Mouse (Mus musculus): ENCODE data around the gene Spats1. TPM values are rescaled to one million over a fixed set of nuclear protein-coding genes. Genes with fewer than 3 reads are reported as not detected.

Spats1 gene
- polyA plus RNA-seq, 1 experiment from 2014 or later: 0.17 TPM

GRCm38 (mm10) chr17:45516488-45516887 lies 41.3 kb upstream of the Spats1 start:
- no peaks in the 10 kb centered on the region for H3K4me1 ChIP-seq (ENCODE audit: control insufficient read depth, insufficient read depth, low read length)
- H3K36me3 ChIP-seq (replicated peaks; ENCODE audit: control insufficient read depth, insufficient read depth, low read depth, low read length): no peaks in the 10 kb centered on the region; the same call in 1 of the 2 replicates
- ATAC-seq (replicated peaks; ENCODE audit: insufficient number of reproducible peaks, low FRiP score, low TSS enrichment, low read depth): no peak
- no peak overlapping the region for H3K4me3 ChIP-seq (ENCODE audit: low read depth, low read length)
- no peak overlapping the region for H3K4me2 ChIP-seq (ENCODE audit: low read depth, low read length)
- 55% methylated on average over 8 of the region's 8 CpGs for WGBS
- H3K9me3 ChIP-seq (replicated peaks; ENCODE audit: control insufficient read depth, low read length): no peaks in the 10 kb centered on the region
- H3K27me3 ChIP-seq (ENCODE audit: control insufficient read depth, insufficient read depth, low read length): no peaks in the 10 kb centered on the region
- no peak overlapping the region for H3K27ac ChIP-seq (replicated peaks; ENCODE audit: low read depth, low read length)
- H3K9ac ChIP-seq (replicated peaks; ENCODE audit: low read length): no peak overlapping the region
- DNase-seq (ENCODE audit: low spot score): peak; percentile 79

GRCm38 (mm10) chr17:45515806-45516205 lies 40.6 kb upstream of the Spats1 start:
- DNase-seq (ENCODE audit: low spot score): no peak
- Histone ChIP-seq H3K9ac (replicated peaks; ENCODE audit: low read length) (no peak overlapping the region), H3K27ac (replicated peaks; ENCODE audit: low read depth, low read length) (no peak overlapping the region), H3K4me3 (ENCODE audit: low read depth, low read length) (no peak overlapping the region), H3K4me2 (ENCODE audit: low read depth, low read length) (no peak overlapping the region), H3K9me3 (replicated peaks; ENCODE audit: control insufficient read depth, low read length) (no peaks in the 10 kb centered on the region), H3K36me3 (replicated peaks; ENCODE audit: control insufficient read depth, insufficient read depth, low read depth, low read length) (no peaks in the 10 kb centered on the region; the same call in 1 of the 2 replicates), H3K4me1 (ENCODE audit: control insufficient read depth, insufficient read depth, low read length) (no peaks in the 10 kb centered on the region), H3K27me3 (ENCODE audit: control insufficient read depth, insufficient read depth, low read length) (no peaks in the 10 kb centered on the region)
- 90% methylated on average over 10 of the region's 10 CpGs for WGBS
- ATAC-seq (replicated peaks; ENCODE audit: insufficient number of reproducible peaks, low FRiP score, low TSS enrichment, low read depth): no peak

GRCm38 (mm10) chr17:45515204-45515726 lies 40.0 kb upstream of the Spats1 start:
- Histone ChIP-seq H3K27ac (replicated peaks; ENCODE audit: low read depth, low read length) (no peak overlapping the region), H3K9me3 (replicated peaks; ENCODE audit: control insufficient read depth, low read length) (no peaks in the 10 kb centered on the region), H3K9ac (replicated peaks; ENCODE audit: low read length) (no peak overlapping the region), H3K27me3 (ENCODE audit: control insufficient read depth, insufficient read depth, low read length) (no peaks in the 10 kb centered on the region), H3K4me1 (ENCODE audit: control insufficient read depth, insufficient read depth, low read length) (no peaks in the 10 kb centered on the region), H3K4me2 (ENCODE audit: low read depth, low read length) (no peak overlapping the region), H3K36me3 (replicated peaks; ENCODE audit: control insufficient read depth, insufficient read depth, low read depth, low read length) (no peaks in the 10 kb centered on the region; the same call in 1 of the 2 replicates), H3K4me3 (ENCODE audit: low read depth, low read length) (no peak overlapping the region)
- ATAC-seq (replicated peaks; ENCODE audit: insufficient number of reproducible peaks, low FRiP score, low TSS enrichment, low read depth) (no peak), DNase-seq (ENCODE audit: low spot score) (no peak)
- WGBS: 45% methylated on average over 15 of the region's 15 CpGs

GRCm38 (mm10) chr17:45511757-45512156 lies 36.5 kb upstream of the Spats1 start:
- 96% methylated on average over 4 of the region's 4 CpGs for WGBS
- no peak overlapping the region for H3K4me3 ChIP-seq (ENCODE audit: low read depth, low read length)
- no peak for ATAC-seq (replicated peaks; ENCODE audit: insufficient number of reproducible peaks, low FRiP score, low TSS enrichment, low read depth)

GRCm38 (mm10) chr17:45510871-45511270 lies 35.7 kb upstream of the Spats1 start:
- WGBS: 94% methylated on average over 4 of the region's 4 CpGs
- Histone ChIP-seq H3K4me3 (ENCODE audit: low read depth, low read length) (no peak overlapping the region), H3K27me3 (ENCODE audit: control insufficient read depth, insufficient read depth, low read length) (no peaks in the 10 kb centered on the region), H3K27ac (replicated peaks; ENCODE audit: low read depth, low read length) (no peak overlapping the region), H3K36me3 (replicated peaks; ENCODE audit: control insufficient read depth, insufficient read depth, low read depth, low read length) (no peaks in the 10 kb centered on the region), H3K4me1 (ENCODE audit: control insufficient read depth, insufficient read depth, low read length) (no peaks in the 10 kb centered on the region), H3K9me3 (replicated peaks; ENCODE audit: control insufficient read depth, low read length) (no peaks in the 10 kb centered on the region), H3K4me2 (ENCODE audit: low read depth, low read length) (no peak overlapping the region), H3K9ac (replicated peaks; ENCODE audit: low read length) (no peak overlapping the region)
- no peak for ATAC-seq (replicated peaks; ENCODE audit: insufficient number of reproducible peaks, low FRiP score, low TSS enrichment, low read depth)
- no peak for DNase-seq (ENCODE audit: low spot score)

More at GRCm38 (mm10) chr17:45511757-45512156, 36.5 kb upstream of the Spats1 start:
- H3K36me3 ChIP-seq (replicated peaks; ENCODE audit: control insufficient read depth, insufficient read depth, low read depth, low read length): no peaks in the 10 kb centered on the region
- no peaks in the 10 kb centered on the region for H3K27me3 ChIP-seq (ENCODE audit: control insufficient read depth, insufficient read depth, low read length)
- no peak overlapping the region for H3K27ac ChIP-seq (replicated peaks; ENCODE audit: low read depth, low read length)
- H3K9me3 ChIP-seq (replicated peaks; ENCODE audit: control insufficient read depth, low read length): no peaks in the 10 kb centered on the region
- no peaks in the 10 kb centered on the region for H3K4me1 ChIP-seq (ENCODE audit: control insufficient read depth, insufficient read depth, low read length)
- DNase-seq (ENCODE audit: low spot score): no peak
- no peak overlapping the region for H3K4me2 ChIP-seq (ENCODE audit: low read depth, low read length)
- no peak overlapping the region for H3K9ac ChIP-seq (replicated peaks; ENCODE audit: low read length)

GRCm38 (mm10) chr17:45506700-45507189 lies 31.5 kb upstream of the Spats1 start, which contains the start of gene Aars2:
TSS of gene Aars2 (plus strand) at chr17:45506841.
- WGBS: under 1% methylated on average over 42 of the region's 42 CpGs
- DNase-seq (ENCODE audit: low spot score) (peak; percentile 97), ATAC-seq (replicated peaks; ENCODE audit: insufficient number of reproducible peaks, low FRiP score, low TSS enrichment, low read depth) (peak; percentile 81)
- Histone ChIP-seq H3K36me3 (replicated peaks; ENCODE audit: control insufficient read depth, insufficient read depth, low read depth, low read length) (no peaks in the 10 kb centered on the region), H3K27me3 (ENCODE audit: control insufficient read depth, insufficient read depth, low read length) (no peaks in the 10 kb centered on the region), H3K27ac (replicated peaks; ENCODE audit: low read depth, low read length) (peak within 1 kb of the TSS; percentile 57; the same call in 1 of the 2 replicates), H3K9me3 (replicated peaks; ENCODE audit: control insufficient read depth, low read length) (no peaks in the 10 kb centered on the region), H3K4me2 (ENCODE audit: low read depth, low read length) (0 out of 2 replicates have a peak within 1 kb of the TSS, but pooled peaks have one; percentile 1), H3K9ac (replicated peaks; ENCODE audit: low read length) (peak within 1 kb of the TSS; percentile 72), H3K4me1 (ENCODE audit: control insufficient read depth, insufficient read depth, low read length) (no peaks in the 10 kb centered on the region), H3K4me3 (ENCODE audit: low read depth, low read length) (peak within 1 kb of the TSS; percentile 68)

- no peak overlapping the region for H3K9ac ChIP-seq (replicated peaks; ENCODE audit: low read length)
- 75% methylated on average over 6 of the region's 6 CpGs for WGBS
- no peak overlapping the region for H3K4me3 ChIP-seq (ENCODE audit: low read depth, low read length)
- ATAC-seq (replicated peaks; ENCODE audit: insufficient number of reproducible peaks, low FRiP score, low TSS enrichment, low read depth) (0 out of 2 replicates have a peak, but pooled peaks have one; percentile 12), DNase-seq (ENCODE audit: low spot score) (no peak)
- no peak overlapping the region for H3K27ac ChIP-seq (replicated peaks; ENCODE audit: low read depth, low read length)
- no peaks in the 10 kb centered on the region for H3K9me3 ChIP-seq (replicated peaks; ENCODE audit: control insufficient read depth, low read length)
- no peak overlapping the region for H3K4me2 ChIP-seq (ENCODE audit: low read depth, low read length)
- no peaks in the 10 kb centered on the region for H3K4me1 ChIP-seq (ENCODE audit: control insufficient read depth, insufficient read depth, low read length)
- no peaks in the 10 kb centered on the region for H3K36me3 ChIP-seq (replicated peaks; ENCODE audit: control insufficient read depth, insufficient read depth, low read depth, low read length)
- no peaks in the 10 kb centered on the region for H3K27me3 ChIP-seq (ENCODE audit: control insufficient read depth, insufficient read depth, low read length)
These were observed 30.8 kb upstream of the Spats1 start for GRCm38 (mm10) chr17:45505941-45506465.

GRCm38 (mm10) chr17:45503301-45503973 lies 28.2 kb upstream of the Spats1 start:
- no peaks in the 10 kb centered on the region for H3K27me3 ChIP-seq (ENCODE audit: control insufficient read depth, insufficient read depth, low read length)
- H3K9ac ChIP-seq (replicated peaks; ENCODE audit: low read length): no peak overlapping the region
- H3K4me3 ChIP-seq (ENCODE audit: low read depth, low read length): no peak overlapping the region
- 62% methylated on average over 5 of the region's 5 CpGs for WGBS
- H3K36me3 ChIP-seq (replicated peaks; ENCODE audit: control insufficient read depth, insufficient read depth, low read depth, low read length): no peaks in the 10 kb centered on the region
- no peak overlapping the region for H3K27ac ChIP-seq (replicated peaks; ENCODE audit: low read depth, low read length)
- H3K4me1 ChIP-seq (ENCODE audit: control insufficient read depth, insufficient read depth, low read length): no peaks in the 10 kb centered on the region
- DNase-seq (ENCODE audit: low spot score) (no peak), ATAC-seq (replicated peaks; ENCODE audit: insufficient number of reproducible peaks, low FRiP score, low TSS enrichment, low read depth) (no peak)
- H3K4me2 ChIP-seq (ENCODE audit: low read depth, low read length): no peak overlapping the region
- H3K9me3 ChIP-seq (replicated peaks; ENCODE audit: control insufficient read depth, low read length): no peaks in the 10 kb centered on the region

All from embryonic facial prominence, embryonic 11.5 days (tissue).